Mouse (Mus musculus): ENCODE results near the gene Mllt1.

- TF ChIP-seq CTCF (IDR thresholded peaks at IDR 0.05; ENCODE audit: low read depth) (no peak), EP300 (optimal IDR thresholded peaks at IDR 0.05) (no peak)
Observed at GRCm38 (mm10) chr17:56866071-56866470, 69.1 kb downstream of the Mllt1 start.

Measured in stomach, postnatal 0 days (tissue).